9 mouse cellular contexts compared by ENCODE assay signal in the genomic region with DNA sequence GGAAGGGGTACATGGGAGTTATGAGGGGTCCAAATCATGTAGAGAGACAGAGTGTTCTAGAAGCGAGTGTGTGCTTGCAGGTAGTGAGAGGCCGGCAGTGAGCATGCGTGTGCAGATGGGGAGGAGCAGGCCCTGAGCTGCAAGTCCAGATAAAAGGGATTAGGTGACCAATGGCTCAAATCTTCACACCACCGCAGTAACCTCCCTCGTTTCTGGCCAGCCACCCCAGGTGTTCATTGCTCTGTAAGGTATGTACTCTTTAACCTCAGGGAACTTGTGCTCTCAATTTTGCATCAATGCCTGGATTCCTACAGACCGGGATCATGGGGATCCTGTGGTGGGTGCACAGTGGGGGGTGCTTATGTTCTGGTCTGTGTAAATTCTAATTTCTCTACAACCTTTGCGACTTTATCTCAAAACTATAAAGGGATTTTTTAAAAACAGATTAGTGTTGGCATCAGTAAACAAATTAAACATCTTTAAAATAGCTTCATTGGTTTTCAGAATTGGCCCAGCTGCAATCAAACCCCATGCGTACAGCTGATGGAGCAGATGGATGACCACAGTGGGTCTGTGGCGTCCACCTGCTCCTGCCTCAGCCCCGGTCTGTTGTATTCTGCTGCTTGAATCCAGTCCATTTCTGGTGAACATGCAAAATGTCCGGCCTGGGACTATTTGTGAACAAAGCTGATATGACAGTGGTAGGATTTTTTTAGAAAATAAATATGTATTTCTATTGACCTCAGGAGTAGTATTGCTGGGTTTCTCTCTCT. TPM values are rescaled to one million over a fixed set of nuclear protein-coding genes. Genes with fewer than 3 reads are reported as not detected.
DNase-seq lines count a peak whose midpoint lies in the region; ATAC-seq and TF ChIP-seq lines count a peak whose summit lies in the region.
"Had no signal": no experiment of that assay in that cellular context is flagged by ENCODE, and none has a peak within 500 bp of the region (broad histone marks: within the 10 kb centered on the region; RNA-seq: fewer than 3 reads in every experiment).

TSS of gene Gnb5 (plus strand) at position 163 of the 773 bp plus-strand sequence.

- intact Hi-C loops in heart, postnatal 25 days (cut with DNase I) = no loop called here

- H3K9me3 ChIP-seq in lung, embryonic 14.5 days (ENCODE audit: low read depth, low read length) = no peaks in the 10 kb centered on the region
- no peaks in the 10 kb centered on the region for H3K9me3 ChIP-seq in limb, embryonic 12.5 days
- H3K9me3 ChIP-seq in liver, embryonic 12.5 days (replicated peaks) = no peaks in the 10 kb centered on the region

- no peak within 1 kb of the TSS for H3K27ac ChIP-seq in lung, embryonic 14.5 days (ENCODE audit: low read depth)
- no peak within 1 kb of the TSS for H3K27ac ChIP-seq in cortical plate, adult 2 months (ENCODE audit: insufficient read depth, low read length)
- no peak within 1 kb of the TSS for H3K27ac ChIP-seq in limb, embryonic 12.5 days
- H3K27ac ChIP-seq in liver, embryonic 12.5 days = no peak within 1 kb of the TSS
- H3K27ac ChIP-seq: macrophage had no signal

- no peak within 1 kb of the TSS for H3K4me2 ChIP-seq in lung, embryonic 14.5 days
- no peak within 1 kb of the TSS for H3K4me2 ChIP-seq in limb, embryonic 12.5 days
- no peak within 1 kb of the TSS for H3K4me2 ChIP-seq in liver, embryonic 12.5 days

- no peak within 1 kb of the TSS for H3K9ac ChIP-seq in lung, embryonic 14.5 days
- no peak within 1 kb of the TSS for H3K9ac ChIP-seq in limb, embryonic 12.5 days (replicated peaks)
- no peak within 1 kb of the TSS for H3K9ac ChIP-seq in liver, embryonic 12.5 days

- no peaks in the 10 kb centered on the region for H3K4me1 ChIP-seq in lung, embryonic 14.5 days (ENCODE audit: insufficient read depth)
- no peaks in the 10 kb centered on the region for H3K4me1 ChIP-seq in cortical plate, adult 2 months (ENCODE audit: control insufficient read depth, insufficient read depth, low read length)
- no peaks in the 10 kb centered on the region for H3K4me1 ChIP-seq in limb, embryonic 12.5 days (replicated peaks)
- peaks cover 6% of the 10 kb centered on the region for H3K4me1 ChIP-seq in liver, embryonic 12.5 days

- 77% methylated on average over 11 of the region's 11 CpGs for WGBS in lung, embryonic 14.5 days
- WGBS in limb, embryonic 12.5 days = 71% methylated on average over 11 of the region's 11 CpGs
- WGBS in liver, embryonic 12.5 days (ENCODE audit: insufficient replicate concordance) = 69% methylated on average over 11 of the region's 11 CpGs

- peaks cover 10% of the 10 kb centered on the region; the same call in 1 of the 2 replicates for H3K36me3 ChIP-seq in lung, embryonic 14.5 days (ENCODE audit: insufficient read depth)
- no peaks in the 10 kb centered on the region for H3K36me3 ChIP-seq in limb, embryonic 12.5 days
- H3K36me3 ChIP-seq in liver, embryonic 12.5 days = no peaks in the 10 kb centered on the region

- H3K27me3 ChIP-seq in lung, embryonic 14.5 days (ENCODE audit: insufficient read depth, low read length) = no peaks in the 10 kb centered on the region
- H3K27me3 ChIP-seq in limb, embryonic 12.5 days = no peaks in the 10 kb centered on the region
- peaks cover 8% of the 10 kb centered on the region; the same call in 1 of the 2 replicates for H3K27me3 ChIP-seq in liver, embryonic 12.5 days (replicated peaks)

- no peak for TF ChIP-seq CTCF in lung, embryonic 14.5 days (IDR thresholded peaks at IDR 0.05; ENCODE audit: low read depth)
- TF ChIP-seq CTCF in cortical plate, adult 2 months (IDR thresholded peaks at IDR 0.05; ENCODE audit: extremely low read depth, insufficient read depth, low read length) = no peak

- H3K4me3 ChIP-seq in lung, embryonic 14.5 days (ENCODE audit: low read depth, low read length) = no peak within 1 kb of the TSS
- no peak within 1 kb of the TSS for H3K4me3 ChIP-seq in cortical plate, adult 2 months (ENCODE audit: insufficient read depth, low read length)
- H3K4me3 ChIP-seq in limb, embryonic 12.5 days (replicated peaks) = no peak within 1 kb of the TSS
- no peak within 1 kb of the TSS for H3K4me3 ChIP-seq in liver, embryonic 12.5 days

- TF ChIP-seq POLR2A in cortical plate, adult 2 months (IDR thresholded peaks at IDR 0.05; ENCODE audit: extremely low read depth, insufficient read depth, low read length) = no peak

- DNase-seq in lung, embryonic 14.5 days = no peak
- no peak for DNase-seq in lung, postnatal 25 days (ENCODE audit: low spot score)
- DNase-seq in heart, postnatal 25 days (ENCODE audit: low spot score) = no peak

- no peak for ATAC-seq in lung, embryonic 14.5 days (ENCODE audit: insufficient read depth)
- no peak for ATAC-seq in limb, embryonic 12.5 days (ENCODE audit: insufficient number of reproducible peaks, insufficient read depth, low FRiP score, low TSS enrichment, low read depth)
- ATAC-seq in erythroblast, adult 5-6 weeks (replicated peaks; ENCODE audit: low FRiP score, poor library complexity, severe bottlenecking) = no peak
- ATAC-seq in liver, embryonic 12.5 days = no peak
- no peak for ATAC-seq in megakaryocyte progenitor cell, adult 5-6 weeks (replicated peaks; ENCODE audit: poor library complexity)

RNA-seq across cellular contexts. Expression of gene Gnb5, which starts in this region (rescaled TPM):
- polyA plus RNA-seq in lung, embryonic 14.5 days (2014; fragmentation: Nextera tagmentation; extraction: Ambion mirVana) = 17.9 and 18.2 TPM in 2 replicates
- polyA plus RNA-seq in cortical plate, adult 2 months (2012; rRNA removed) = 154 and 172 TPM in 2 replicates
- 10 to 100 TPM; 25.0 to 26.5 TPM for total RNA-seq in heart, postnatal 25 days (2021)
- polyA plus RNA-seq in limb, embryonic 12.5 days (2016; fragmentation: Nextera tagmentation; extraction: Ambion mirVana) = 23.8 and 25.6 TPM in 2 replicates
- not detected in 2 replicates for total RNA-seq in erythroblast, adult 5-6 weeks (2015; ENCODE audit: low replicate concordance)
- 0.43 TPM in 1 of 2 replicates, not detected in the other for total RNA-seq in erythroblast, adult 5-6 weeks (2017; ENCODE audit: low replicate concordance)
- polyA plus RNA-seq in liver, embryonic 12.5 days (2016; fragmentation: Nextera tagmentation; extraction: Ambion mirVana) = 3.5 and 3.9 TPM in 2 replicates
- total RNA-seq in megakaryocyte progenitor cell, adult 5-6 weeks (2015) = 0.51 and 0.67 TPM in 2 replicates
- total RNA-seq in megakaryocyte progenitor cell, adult 5-6 weeks (2017) = 1.00 and 2.1 TPM in 2 replicates

Comparison
In these comparisons a context has a peak if more than half of its experiments do, and no peak if none do; other contexts are left out.
1. RNA of gene Gnb5 (total RNA-seq): 25.0 to 26.5 TPM in heart, postnatal 25 days; 0.51 to 2.1 TPM in megakaryocyte progenitor cell, adult 5-6 weeks and 0.43 TPM in erythroblast, adult 5-6 weeks; every median in the first group is over 4 times any median in the second.